Mouse (Mus musculus): Measurements from ENCODE around the gene Tuba3b.

Gene Tuba3b

GRCm38 (mm10) chr6:145605203-145605602, 10.4 kb upstream of the Tuba3b start:
- DNase-seq (ENCODE audit: inconsistent ontology term): no peak

GRCm38 (mm10) chr6:145607746-145608145, 7.8 kb upstream of the Tuba3b start:
- no peak for DNase-seq (ENCODE audit: inconsistent ontology term)

- no peak for DNase-seq (ENCODE audit: inconsistent ontology term)
Observed at GRCm38 (mm10) chr6:145608693-145609092, 6.9 kb upstream of the Tuba3b start.

- DNase-seq (ENCODE audit: inconsistent ontology term): no peak
Observed at GRCm38 (mm10) chr6:145610901-145611300, 4.7 kb upstream of the Tuba3b start.

- no peak for DNase-seq (ENCODE audit: inconsistent ontology term)
Observed at GRCm38 (mm10) chr6:145612611-145613010, 2.9 kb upstream of the Tuba3b start.

GRCm38 (mm10) chr6:145614219-145614618, 1.3 kb upstream of the Tuba3b start, which contains the start of gene Lmntd1:
Gene Lmntd1, minus strand, starts transcription at chr6:145614319.
- no peak for DNase-seq (ENCODE audit: inconsistent ontology term)

- DNase-seq (ENCODE audit: inconsistent ontology term): peak; percentile 19
Observed at GRCm38 (mm10) chr6:145616402-145617229, 1.1 kb downstream of the Tuba3b start.

- no peak for DNase-seq (ENCODE audit: inconsistent ontology term)
Observed at GRCm38 (mm10) chr6:145623141-145623540, 7.6 kb downstream of the Tuba3b start.

- peak; percentile 32 for DNase-seq (ENCODE audit: inconsistent ontology term)
Observed at GRCm38 (mm10) chr6:145630269-145630668, 14.7 kb downstream of the Tuba3b start.

- DNase-seq (ENCODE audit: inconsistent ontology term): no peak
Observed at GRCm38 (mm10) chr6:145634454-145634853, 18.9 kb downstream of the Tuba3b start.

- DNase-seq (ENCODE audit: inconsistent ontology term): no peak
Observed at GRCm38 (mm10) chr6:145636682-145637081, 21.1 kb downstream of the Tuba3b start.

- DNase-seq (ENCODE audit: inconsistent ontology term): no peak
Observed at GRCm38 (mm10) chr6:145638248-145638647, 22.7 kb downstream of the Tuba3b start.

GRCm38 (mm10) chr6:145640971-145641506, 25.5 kb downstream of the Tuba3b start:
- DNase-seq (ENCODE audit: inconsistent ontology term): no peak

- DNase-seq (ENCODE audit: inconsistent ontology term): no peak
Observed at GRCm38 (mm10) chr6:145651976-145652375, 36.4 kb downstream of the Tuba3b start.

GRCm38 (mm10) chr6:145652986-145653385, 37.4 kb downstream of the Tuba3b start:
- no peak for DNase-seq (ENCODE audit: inconsistent ontology term)

- DNase-seq (ENCODE audit: inconsistent ontology term): no peak
Observed at GRCm38 (mm10) chr6:145653626-145654025, 38.1 kb downstream of the Tuba3b start.

GRCm38 (mm10) chr6:145654062-145654836, 38.7 kb downstream of the Tuba3b start:
- no peak for DNase-seq (ENCODE audit: inconsistent ontology term)

- DNase-seq (ENCODE audit: inconsistent ontology term): no peak
Observed at GRCm38 (mm10) chr6:145655678-145656077, 40.1 kb downstream of the Tuba3b start.

GRCm38 (mm10) chr6:145656740-145657591, 41.4 kb downstream of the Tuba3b start:
- DNase-seq (ENCODE audit: inconsistent ontology term): no peak

- no peak for DNase-seq (ENCODE audit: inconsistent ontology term)
Observed at GRCm38 (mm10) chr6:145659116-145659515, 43.6 kb downstream of the Tuba3b start.

- DNase-seq (ENCODE audit: inconsistent ontology term): no peak
Observed at GRCm38 (mm10) chr6:145660943-145661342, 45.4 kb downstream of the Tuba3b start.

- DNase-seq (ENCODE audit: inconsistent ontology term): no peak
Observed at GRCm38 (mm10) chr6:145664208-145664607, 48.7 kb downstream of the Tuba3b start.
